Mouse (Mus musculus) left cerebral cortex, adult 18-20 months (tissue): ENCODE results near the gene Taf5l. TPM values are rescaled to one million over a fixed set of nuclear protein-coding genes. Genes with fewer than 3 reads are reported as not detected.
A peak's percentile ranks its signal among the peaks of the same experiment; 100 is the strongest.
"Not testable (repeated sequence)": the region's sequence is repeated elsewhere in the genome, so short reads cannot be mapped to it uniquely, and the experiment has no call there.

Experiments used
- DNase-seq, 2 experiments: peaks; one replicate each; pipeline ENCODE4 v3.0.0; 2021 to 2022; ENCODE audit warnings: low spot score in 2 of 2, mixed read lengths in 1 of 2
- long read RNA-seq, 2 experiments: library from polyadenylated mRNA; stranded (forward); transcript quantifications; one replicate each; pipeline ENCODE4 v2.0.0; 2021
- total RNA-seq, 2 experiments: library from RNA; stranded (reverse); gene quantifications; 2 replicates each; pipeline ENCODE4 v1.2.3; 2021

Taf5l gene
- 10 to 100 TPM; 21.2 to 23.9 TPM for total RNA-seq
- long read RNA-seq, experiment 1, transcript Taf5l-202 (5 exons, 2,973 nt) = major isoform, 21 of 30 reads
- long read RNA-seq, experiment 1, transcript Taf5l-201 (5 exons, 2,912 nt) = minor isoform, 5 of 30 reads
- long read RNA-seq, experiment 1, partial matches to known transcripts = 3 of 30 reads
- long read RNA-seq, experiment 1, other reads (novel, unspliced or antisense) = 1 of 30 reads
- long read RNA-seq, experiment 2, transcript Taf5l-201 (5 exons, 2,912 nt) = minor isoform, 6 of 27 reads
- long read RNA-seq, experiment 2, transcript Taf5l-202 (5 exons, 2,973 nt) = major isoform, 14 of 27 reads
- long read RNA-seq, experiment 2, partial matches to known transcripts = 1 of 27 reads
- long read RNA-seq, experiment 2, other reads (novel, unspliced or antisense) = 6 of 27 reads

DNA sequence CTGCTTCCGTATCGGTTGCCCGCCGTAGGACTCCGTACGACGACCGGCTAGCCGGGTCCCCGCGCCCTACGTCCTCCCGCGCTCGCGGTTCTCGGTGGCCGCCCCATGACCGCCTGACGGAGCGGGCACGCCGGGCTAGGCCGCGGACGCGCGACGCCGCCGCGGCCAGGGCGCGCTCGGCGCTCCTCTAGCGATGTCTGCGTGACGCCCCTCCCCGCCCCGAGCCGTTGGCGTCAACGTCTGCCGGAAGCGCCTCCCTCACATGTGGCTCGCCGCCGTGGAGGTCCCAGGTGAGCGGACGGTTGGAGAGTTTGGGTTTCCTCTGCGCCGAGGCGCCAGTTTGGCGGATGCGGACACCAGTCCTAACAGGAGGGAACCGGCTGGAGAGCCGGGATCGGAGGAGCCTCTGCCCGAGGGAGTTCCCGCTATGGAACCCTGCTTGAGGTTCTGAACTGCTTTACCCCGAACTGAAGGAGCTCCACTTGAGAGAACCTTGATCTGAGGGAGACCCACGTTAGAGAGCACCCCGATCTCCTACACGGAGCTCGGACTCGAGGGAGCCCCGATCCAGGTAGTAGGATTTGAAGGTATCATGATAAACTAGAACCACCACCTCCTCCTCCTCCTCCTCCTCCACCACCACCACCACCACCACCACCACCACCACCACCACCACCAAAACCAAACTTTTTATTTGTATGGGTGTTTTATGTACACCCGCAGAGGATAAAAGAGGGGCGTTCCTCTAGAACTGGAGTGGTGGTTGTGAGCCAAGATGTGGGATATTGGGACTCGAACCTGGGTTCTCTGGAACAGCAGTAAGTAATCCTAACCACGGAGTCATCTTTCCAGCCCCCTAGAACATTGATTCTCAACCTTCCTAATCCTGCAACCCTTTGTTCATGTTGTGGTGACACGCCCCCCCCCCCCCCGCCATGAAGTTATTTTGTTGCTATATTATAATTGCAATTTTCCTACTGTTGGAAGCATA, at the start of gene Taf5l, which contains the start of gene Urb2:
TSS of gene Taf5l (minus strand) at position 161 of the 991 bp plus-strand sequence.
TSS of gene Urb2 (plus strand) at position 272 of the 991 bp plus-strand sequence.
- peak; percentile 92 to 94 for DNase-seq

DNA sequence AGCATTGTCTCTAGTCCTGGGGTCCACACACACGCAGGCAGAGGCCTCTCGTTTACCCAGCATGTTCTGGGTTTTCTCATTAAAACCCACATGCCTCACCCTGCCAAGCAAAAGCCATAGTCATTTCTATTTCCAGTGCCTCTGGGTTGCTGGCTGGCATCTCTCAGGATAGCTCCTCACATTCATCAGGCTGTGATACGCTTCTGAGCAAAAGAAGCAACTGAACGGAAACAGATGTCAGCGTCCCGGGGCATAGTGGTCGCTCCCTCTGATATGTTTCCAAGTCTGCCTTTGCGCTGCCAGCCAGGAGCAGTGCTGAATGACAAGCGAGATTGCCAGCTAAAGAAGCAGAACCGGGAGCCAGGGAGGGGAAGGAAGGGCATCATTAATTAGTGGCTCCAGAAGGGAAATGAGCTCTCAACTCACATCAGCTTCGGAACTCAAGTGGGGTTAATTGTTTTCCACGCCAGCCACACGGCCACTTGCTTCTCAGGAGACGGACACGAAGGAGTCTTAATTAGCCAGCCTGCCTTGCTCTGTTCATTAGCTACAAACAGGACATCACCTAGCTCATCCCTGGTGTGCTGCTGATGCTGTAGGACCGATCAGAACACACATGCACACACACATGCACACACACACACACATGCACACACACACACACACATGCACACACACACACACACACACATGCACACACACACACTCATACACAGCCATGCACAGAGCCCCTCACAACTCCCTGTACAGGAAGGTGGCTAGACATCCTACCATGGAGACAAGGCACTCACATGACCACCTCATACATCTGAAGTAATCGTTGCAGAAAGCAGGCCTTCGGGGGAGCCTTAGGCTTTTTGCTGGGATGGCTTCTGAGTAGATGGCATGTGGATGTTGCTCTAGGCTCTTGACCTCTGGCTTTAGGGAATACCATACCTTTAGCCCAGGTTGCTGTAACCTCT, 49.4 kb upstream of the Taf5l start:
- no peak for DNase-seq

DNA sequence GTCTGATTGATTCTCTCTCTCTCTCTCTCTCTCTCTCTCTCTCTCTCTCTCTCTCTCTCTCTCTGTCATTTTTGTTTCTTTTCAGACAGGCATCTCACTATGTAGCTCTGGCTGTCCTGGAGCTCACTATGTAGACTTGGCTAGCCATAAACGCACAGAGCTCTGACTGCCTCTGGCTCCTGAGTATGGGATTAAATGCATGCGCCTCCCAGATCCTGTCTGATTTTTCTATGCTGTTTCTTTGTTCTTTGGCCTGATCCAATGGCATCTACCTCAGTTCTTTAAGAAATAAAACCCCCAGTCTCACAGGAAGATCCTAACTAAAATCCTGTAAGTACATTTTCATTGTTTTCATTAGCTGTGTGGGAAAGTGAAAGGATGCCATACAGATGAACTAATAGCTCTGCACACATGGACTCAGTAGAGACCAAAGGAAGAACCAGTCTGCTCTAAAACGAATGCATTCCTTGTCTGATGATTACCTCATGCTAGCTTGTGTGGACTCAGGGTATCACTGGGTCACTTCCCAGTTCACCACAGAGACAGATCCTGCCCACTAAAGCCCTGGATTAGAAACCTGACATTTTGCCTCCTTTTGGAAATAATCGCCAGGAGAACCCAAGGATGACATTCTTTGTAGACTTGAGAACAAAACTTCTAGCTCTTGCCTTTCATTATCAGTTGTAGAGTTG, 46.0 kb upstream of the Taf5l start:
- no peak for DNase-seq

DNA sequence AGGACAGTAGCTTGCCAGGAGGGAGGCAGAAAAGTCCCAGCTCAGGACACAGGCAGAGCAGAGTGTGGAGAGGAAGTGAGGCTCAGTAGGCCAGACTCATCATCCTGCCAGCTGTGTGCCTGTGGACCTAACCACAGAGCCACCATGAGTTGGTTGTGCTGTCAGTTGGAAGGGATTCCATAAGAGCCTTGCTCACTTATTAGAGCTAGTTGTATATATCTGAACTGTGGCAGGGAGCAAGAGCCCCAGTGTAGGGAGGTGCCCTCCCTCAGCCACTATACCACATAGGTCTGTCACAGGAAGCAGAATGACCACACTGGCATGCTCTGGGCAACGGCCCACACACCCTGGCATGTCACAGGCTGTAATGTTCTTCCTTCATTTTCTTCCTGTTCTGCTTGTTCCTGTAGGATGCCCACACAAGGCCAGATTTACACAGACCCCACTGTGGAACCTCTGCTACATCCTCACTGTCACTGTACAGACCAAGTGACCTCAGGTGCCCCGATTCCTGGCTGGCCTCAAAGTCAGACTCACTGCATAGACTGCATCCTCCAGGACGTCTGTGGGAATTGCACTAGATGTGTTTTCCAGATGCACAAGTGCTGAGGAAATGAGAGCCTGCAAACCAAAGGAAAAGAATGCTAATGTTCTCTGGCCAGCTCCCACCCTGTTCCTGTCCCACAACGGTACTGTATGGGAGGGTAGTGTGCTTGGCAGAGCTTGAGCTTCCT, 45.3 kb upstream of the Taf5l start:
- no peak for DNase-seq

DNA sequence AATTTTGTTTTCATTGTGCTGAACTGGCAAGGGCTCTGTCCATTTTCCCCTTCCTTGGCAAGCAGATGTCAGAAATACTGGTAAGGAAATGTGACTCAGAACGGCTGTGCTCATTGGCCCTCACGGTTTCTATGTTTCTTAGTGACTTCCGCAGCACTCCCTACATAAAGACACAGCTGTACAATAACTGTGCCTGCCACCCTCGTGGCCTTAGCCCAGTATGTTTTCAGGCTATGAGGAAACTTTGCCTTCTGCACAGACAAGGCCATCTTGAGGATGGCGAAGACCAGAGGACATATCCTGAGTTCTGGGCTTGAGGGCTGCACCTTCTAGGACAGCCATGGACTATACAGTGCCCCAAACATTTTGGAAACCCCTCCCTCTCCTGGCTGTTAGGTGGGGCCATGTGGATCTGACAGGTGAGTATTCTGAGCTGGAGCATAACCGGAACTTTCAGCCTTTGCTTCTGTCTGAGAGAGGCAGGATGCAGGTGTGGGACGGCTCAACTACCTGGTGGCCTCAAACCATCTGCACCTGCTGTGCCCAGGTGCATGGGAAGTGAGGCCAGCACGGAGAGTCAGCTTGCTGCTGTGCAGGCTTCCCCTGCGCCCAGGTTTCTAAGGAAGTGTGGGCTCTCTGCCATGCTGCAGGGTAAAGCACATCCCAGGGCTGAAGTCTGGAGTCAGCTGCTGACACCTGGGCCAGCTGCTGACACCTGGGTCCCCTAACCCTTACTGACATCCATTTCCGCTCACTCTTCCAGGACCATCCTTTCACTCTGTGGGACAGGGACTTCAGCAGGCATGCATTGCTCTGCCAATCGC, 35.8 kb upstream of the Taf5l start:
- DNase-seq = no peak

DNA sequence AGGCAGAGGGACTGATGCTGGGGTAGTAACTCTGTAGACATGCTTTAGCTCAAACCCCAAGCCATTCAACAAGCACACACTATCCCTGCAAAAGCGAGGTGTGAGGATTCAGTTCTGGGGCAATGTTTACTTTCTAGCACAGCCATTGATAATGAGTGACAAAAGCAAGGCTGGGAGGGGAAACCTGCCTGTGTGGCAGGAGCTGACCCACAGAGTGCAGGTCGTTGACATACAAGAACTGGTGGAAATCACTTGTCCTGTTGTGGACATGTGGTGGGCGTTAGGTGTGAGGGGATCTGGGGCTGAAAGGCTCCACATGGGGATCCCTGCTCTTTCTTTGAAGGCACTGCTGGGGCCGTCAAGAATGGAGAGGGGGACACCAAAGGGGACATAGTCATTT, 31.4 kb upstream of the Taf5l start:
- no peak for DNase-seq

DNA sequence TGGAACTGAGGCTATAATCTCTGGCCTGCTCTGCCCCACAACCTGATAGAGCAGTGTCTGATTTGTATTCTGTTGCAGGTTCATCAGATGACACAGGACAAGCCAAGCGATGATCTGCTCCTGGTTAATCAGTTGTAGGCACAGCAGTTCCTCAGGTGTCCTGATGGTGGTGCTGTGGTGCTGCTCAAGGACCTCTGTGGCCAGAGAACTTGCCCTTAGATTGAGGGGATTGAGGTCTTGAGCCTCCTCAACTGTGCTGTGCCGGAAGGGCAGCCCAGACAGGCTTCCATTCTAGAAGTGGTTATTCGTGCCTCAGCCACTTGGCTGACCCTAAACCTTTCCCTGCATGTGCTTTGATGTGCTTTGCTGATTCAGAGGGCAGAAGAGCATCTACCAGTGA, 30.9 kb upstream of the Taf5l start:
- peak; percentile 79 to 83 for DNase-seq

DNA sequence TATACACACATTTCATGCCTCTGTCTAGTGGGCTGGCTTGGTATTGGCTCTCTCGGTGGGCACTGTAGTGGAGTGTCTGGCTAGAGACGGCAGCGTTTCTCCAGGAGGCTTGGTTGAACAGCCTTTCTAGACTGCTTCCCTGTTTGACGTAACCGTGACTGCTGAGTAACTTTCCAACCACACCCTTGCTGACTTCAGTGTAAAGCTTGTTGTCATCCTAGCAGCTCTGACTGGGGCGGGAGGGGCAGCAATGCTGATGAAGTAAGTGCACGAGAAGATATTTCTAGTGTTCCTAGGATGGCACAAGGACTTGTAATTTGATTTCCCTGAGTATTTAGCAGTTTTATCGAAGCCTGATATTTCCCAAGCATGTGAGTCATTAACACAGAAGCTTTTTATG, 24.7 kb upstream of the Taf5l start:
- DNase-seq = no peak

DNA sequence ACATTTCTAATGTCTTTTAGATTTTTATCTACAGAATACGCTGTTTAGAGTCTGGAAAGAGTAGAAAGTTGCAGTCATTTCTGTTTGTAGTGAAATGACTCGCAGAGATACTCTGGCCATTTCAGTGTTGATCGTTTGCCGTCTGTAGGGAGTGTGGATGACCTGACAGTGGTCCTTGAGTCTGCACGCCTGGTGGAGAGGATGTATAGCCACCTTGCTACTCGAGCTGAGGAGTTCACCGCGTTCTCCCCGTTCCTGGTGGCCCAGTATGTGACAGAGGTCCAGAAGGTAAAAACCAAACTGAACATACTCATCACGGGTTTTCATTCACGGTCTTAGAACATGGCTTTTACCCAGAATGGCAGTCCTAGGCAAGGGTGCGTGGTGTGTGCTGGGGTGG, 23.7 kb upstream of the Taf5l start:
- DNase-seq = no peak

DNA sequence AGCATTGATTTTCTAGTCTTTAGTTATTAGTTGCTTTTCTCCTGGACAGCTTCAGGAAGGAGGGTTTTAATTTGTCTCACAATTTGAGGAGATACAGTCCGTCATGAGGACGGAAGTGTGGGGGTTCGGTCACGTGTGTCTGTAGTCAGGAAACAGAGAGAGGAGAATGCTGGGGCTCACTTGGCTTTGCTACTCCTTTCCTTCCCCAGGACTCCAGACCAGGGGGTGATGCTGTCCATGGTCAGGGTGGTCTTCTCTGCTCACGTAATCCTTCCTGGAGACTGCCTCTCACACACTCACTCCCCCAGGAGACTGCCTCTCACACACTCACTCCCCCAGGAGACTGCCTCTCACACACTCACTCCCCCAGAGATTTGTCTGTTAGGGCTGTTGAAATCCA, 23.2 kb upstream of the Taf5l start:
- no peak for DNase-seq

DNA sequence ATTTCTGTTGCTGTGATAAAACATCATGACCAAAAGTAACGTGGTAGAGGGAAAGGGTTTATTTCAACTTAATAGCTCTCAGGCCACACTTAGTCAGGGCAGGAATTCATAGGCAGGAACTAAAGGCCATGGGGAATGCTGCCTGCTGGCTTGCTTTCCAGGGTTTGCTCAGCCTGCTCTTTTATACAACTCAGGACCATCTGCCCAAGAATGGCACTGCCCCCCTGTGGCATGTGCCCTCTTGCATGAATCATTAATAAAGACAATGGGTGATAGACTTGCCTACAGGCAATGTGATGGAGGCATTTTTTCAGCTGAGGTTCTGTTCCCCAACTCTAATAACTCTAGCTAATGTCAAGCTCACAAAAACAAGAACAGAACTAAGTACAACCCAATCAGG, 21.0 kb upstream of the Taf5l start:
- DNase-seq = no peak

DNA sequence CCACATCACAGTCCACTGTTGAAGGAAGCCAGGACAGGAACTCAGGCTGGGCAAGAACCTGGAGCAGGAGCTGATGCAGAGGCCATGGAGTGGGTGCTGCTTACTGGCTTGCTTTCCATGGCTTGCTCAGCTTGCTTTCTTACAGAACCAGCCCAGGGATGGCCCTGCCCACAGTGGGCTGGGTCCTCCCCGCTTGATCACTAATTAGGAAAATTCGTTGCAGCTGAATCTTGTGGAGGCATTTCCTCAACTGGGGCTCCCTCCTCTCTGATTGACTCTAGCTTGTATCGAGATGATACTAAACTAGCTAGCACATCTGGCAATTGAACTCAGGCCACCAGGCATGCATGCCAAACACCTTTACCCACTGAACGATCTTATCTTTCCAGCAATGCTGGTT, 18.2 kb upstream of the Taf5l start:
- DNase-seq = no peak

DNA sequence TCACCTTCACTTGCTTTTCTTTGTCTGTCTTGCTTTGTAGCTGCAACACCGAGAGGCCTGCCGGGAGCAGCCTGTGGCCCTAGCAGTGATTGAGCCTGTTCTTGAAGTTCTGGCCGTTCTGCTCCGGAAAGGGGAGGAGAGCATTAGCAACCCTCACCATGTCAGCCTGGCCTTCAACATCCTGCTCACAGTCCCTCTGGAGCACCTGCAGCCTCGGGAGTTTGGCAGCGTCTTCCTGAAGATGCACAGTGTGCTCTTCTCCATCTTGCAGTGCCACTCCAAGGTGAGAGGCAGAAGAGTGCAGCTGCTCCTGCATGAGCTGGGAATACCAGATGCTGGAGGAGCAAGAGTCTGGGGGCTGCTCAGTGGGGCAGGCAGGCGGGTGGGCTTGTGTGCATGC, 16.9 kb upstream of the Taf5l start:
- DNase-seq = no peak

DNA sequence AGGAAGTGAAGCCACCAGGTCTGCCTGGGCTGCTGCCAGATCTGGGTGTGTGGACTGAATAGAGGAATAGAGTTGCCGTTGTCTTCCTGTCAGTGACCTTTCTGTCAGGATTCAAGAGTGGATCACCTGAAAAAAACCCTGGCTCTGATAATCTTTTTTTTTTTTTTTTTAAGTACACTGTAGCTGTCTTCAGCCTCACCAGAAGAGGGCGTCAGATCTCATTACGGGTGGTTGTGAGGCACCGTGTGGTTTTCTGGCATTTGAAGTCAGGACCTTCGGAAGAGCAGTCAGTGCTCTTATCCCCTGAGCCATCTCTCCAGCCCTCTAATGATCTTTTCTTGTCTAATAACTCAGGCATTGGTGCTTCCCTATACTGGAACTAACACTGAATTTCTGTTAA, 12.2 kb upstream of the Taf5l start:
- DNase-seq = no peak

DNA sequence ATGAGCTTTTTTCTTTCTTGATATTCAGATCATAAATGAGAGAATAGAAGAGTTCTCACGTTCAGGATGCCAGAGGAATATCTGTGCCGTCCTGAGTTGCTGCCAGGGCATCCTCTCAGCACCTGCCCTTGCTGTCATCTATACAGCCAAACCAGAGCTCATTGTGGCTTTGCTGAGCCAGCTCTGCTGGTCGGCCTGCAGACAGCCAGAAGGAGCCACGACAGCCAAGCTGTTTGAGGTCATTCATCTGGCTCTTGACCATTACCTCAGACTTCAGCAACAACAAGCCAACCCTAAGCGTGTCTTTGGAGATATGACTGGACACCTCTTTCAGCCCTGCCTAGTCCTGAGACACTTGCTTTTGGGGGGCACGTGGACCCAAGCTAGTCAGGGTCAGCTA, 6.6 kb upstream of the Taf5l start:
- no peak for DNase-seq

DNA sequence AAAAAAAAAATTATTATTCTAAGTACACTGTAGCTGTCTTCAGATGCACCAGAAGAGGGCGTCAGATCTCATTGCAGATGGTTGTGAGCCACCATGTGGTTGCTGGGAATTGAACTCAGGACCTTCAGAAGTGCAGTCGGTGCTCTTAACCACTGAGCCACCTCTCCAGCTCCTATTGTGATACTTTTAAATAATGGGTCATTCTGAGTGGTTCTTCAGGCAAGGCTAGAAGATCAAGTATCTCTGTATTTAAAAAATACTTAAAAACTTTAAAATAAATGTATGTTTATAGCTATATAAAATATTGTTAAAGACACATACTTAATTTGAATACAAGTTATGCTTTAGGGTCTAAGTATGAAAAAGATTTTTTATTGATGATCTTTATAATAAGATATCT, 5.1 kb upstream of the Taf5l start:
- DNase-seq = not testable (repeated sequence)

DNA sequence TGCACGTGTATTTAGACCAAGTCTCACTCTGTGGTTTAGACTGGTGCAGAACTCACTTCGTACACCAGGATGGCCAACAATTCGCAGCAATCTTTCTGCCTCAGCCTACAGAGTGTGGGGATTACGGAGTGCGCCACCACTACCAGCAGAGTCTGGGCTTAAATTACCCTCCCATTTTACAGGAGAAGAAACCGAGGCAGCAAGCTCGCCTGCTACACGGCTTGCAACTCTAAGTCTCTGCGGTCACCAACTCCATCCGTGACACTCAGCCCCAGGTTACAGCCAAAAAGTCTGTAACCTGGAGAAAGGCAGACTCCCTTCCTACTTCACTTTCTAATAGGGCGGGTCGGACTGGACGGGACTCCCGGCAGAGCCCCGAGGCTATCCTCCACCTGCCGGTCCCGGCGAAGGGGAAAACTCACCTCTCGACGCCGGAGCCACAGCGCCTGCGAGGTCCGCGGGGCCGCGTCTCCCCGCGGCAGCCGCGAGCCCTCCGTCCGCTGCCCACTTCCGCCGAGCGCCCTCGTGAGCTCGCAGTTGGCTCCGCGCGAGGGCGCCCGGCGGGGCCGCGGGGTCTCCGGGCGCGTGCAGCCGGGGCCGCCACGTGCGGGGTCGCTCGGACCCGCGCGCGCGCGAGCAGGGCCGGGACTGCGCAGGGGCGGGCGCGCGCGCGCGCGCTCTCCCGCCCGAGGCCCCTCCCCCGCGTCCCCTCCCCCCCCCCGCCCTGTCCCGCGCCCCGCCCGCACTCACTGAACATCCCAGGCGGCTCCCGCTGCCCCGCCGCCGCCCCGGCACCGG, 559 bp downstream of the Taf5l start:
- peak; percentile 11 to 21 for DNase-seq

DNA sequence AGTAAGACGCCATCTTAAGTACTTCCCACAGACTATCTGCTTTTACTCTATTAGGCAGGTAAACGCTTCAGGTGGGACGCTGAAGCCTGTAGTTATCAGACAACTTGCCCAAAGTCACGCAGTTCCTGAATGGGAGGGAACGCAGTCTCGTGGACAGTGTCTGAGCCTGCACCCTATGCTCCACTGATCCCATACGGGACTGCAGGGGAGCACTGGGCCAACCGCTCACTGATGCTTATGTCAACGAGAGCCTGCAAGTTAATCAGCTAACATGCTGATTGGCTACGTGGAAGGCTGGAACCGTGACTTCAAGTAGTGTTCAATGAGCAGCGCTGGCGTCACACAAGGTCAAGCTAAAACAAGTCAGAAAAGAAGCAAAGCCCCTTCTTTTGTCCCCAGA, 1.4 kb downstream of the Taf5l start:
- no peak for DNase-seq
